Mouse (Mus musculus): ENCODE results near the gene Ckmt2. TPM values are rescaled to one million over a fixed set of nuclear protein-coding genes. Genes with fewer than 3 reads are reported as not detected.
A peak's percentile ranks its signal among the peaks of the same experiment; 100 is the strongest.

The Ckmt2 gene
- 30.1 and 32.2 TPM in 2 replicates for polyA plus RNA-seq (2014; fragmentation: Nextera tagmentation; extraction: Ambion mirVana)

- H3K4me1 ChIP-seq (ENCODE audit: control insufficient read depth in 2 of 2, insufficient read depth in 2 of 2, low read length in 2 of 2), result peaks cover 35 to 39% of the 10 kb centered on the region in 2 experiments
- peak within 1 kb of the TSS; percentile 86 to 93 for H3K27ac ChIP-seq (replicated peaks in 1 of 2; ENCODE audit: control insufficient read depth in 1 of 2, insufficient read depth in 1 of 2, low read depth in 2 of 2, low read length in 2 of 2)
- 47% methylated on average over 5 of the region's 5 CpGs for WGBS
- H3K4me2 ChIP-seq (ENCODE audit: low read length), result peak within 1 kb of the TSS; percentile 46
- H3K9me3 ChIP-seq (ENCODE audit: control insufficient read depth, low read length), result no peaks in the 10 kb centered on the region
- H3K36me3 ChIP-seq (ENCODE audit: control insufficient read depth, insufficient read depth, low read length), result no peaks in the 10 kb centered on the region
- ATAC-seq (ENCODE audit: insufficient number of reproducible peaks, insufficient read depth, low FRiP score, low read depth), result peak; percentile 38
- no peak within 1 kb of the TSS for H3K4me3 ChIP-seq (ENCODE audit: control insufficient read depth in 1 of 2, insufficient read depth in 1 of 2, low read depth in 1 of 2, low read length in 2 of 2)
- H3K9ac ChIP-seq (ENCODE audit: low read length), result peak within 1 kb of the TSS; percentile 36
- no peaks in the 10 kb centered on the region for H3K27me3 ChIP-seq (ENCODE audit: control insufficient read depth, insufficient read depth, low read length)
These were observed at the start of gene Ckmt2 for GRCm38 (mm10) chr13:91876741-91877349. TSS of gene Ckmt2 (minus strand) at chr13:91876885.

GRCm38 (mm10) chr13:91921010-91921409, 44.3 kb upstream of the Ckmt2 start:
- Histone ChIP-seq H3K4me2 (ENCODE audit: low read length) (no peak overlapping the region), H3K27ac (replicated peaks in 1 of 2; ENCODE audit: control insufficient read depth in 1 of 2, insufficient read depth in 1 of 2, low read depth in 2 of 2, low read length in 2 of 2) (no peak overlapping the region), H3K4me1 (ENCODE audit: control insufficient read depth in 2 of 2, insufficient read depth in 2 of 2, low read length in 2 of 2) (0 out of 4 replicates have a peak, but pooled peaks cover 0 to 2% of the 10 kb centered on the region in 2 experiments), H3K9ac (ENCODE audit: low read length) (no peak overlapping the region), H3K36me3 (ENCODE audit: control insufficient read depth, insufficient read depth, low read length) (no peaks in the 10 kb centered on the region), H3K27me3 (ENCODE audit: control insufficient read depth, insufficient read depth, low read length) (no peaks in the 10 kb centered on the region), H3K4me3 (ENCODE audit: control insufficient read depth in 1 of 2, insufficient read depth in 1 of 2, low read depth in 1 of 2, low read length in 2 of 2) (no peak overlapping the region), H3K9me3 (ENCODE audit: control insufficient read depth, low read length) (no peaks in the 10 kb centered on the region)
- WGBS, result 58% methylated on average over 3 of the region's 3 CpGs
- no peak for ATAC-seq (ENCODE audit: insufficient number of reproducible peaks, insufficient read depth, low FRiP score, low read depth)

- Histone ChIP-seq H3K9me3 (ENCODE audit: control insufficient read depth, low read length) (no peaks in the 10 kb centered on the region), H3K4me2 (ENCODE audit: low read length) (no peak overlapping the region), H3K4me3 (ENCODE audit: control insufficient read depth in 1 of 2, insufficient read depth in 1 of 2, low read depth in 1 of 2, low read length in 2 of 2) (no peak overlapping the region), H3K36me3 (ENCODE audit: control insufficient read depth, insufficient read depth, low read length) (no peaks in the 10 kb centered on the region), H3K9ac (ENCODE audit: low read length) (no peak overlapping the region), H3K27ac (replicated peaks in 1 of 2; ENCODE audit: control insufficient read depth in 1 of 2, insufficient read depth in 1 of 2, low read depth in 2 of 2, low read length in 2 of 2) (no peak overlapping the region), H3K4me1 (ENCODE audit: control insufficient read depth in 2 of 2, insufficient read depth in 2 of 2, low read length in 2 of 2) (peaks cover 2 to 8% of the 10 kb centered on the region in 2 experiments; a peak in 3 of 4 replicates), H3K27me3 (ENCODE audit: control insufficient read depth, insufficient read depth, low read length) (no peaks in the 10 kb centered on the region)
- 88% methylated on average over 5 of the region's 5 CpGs for WGBS
- ATAC-seq (ENCODE audit: insufficient number of reproducible peaks, insufficient read depth, low FRiP score, low read depth), result no peak
These were observed 42.1 kb upstream of the Ckmt2 start for GRCm38 (mm10) chr13:91918764-91919163.

GRCm38 (mm10) chr13:91917835-91918234, 41.1 kb upstream of the Ckmt2 start:
- WGBS, result 78% methylated on average over 2 of the region's 2 CpGs
- Histone ChIP-seq H3K4me2 (ENCODE audit: low read length) (no peak overlapping the region), H3K27me3 (ENCODE audit: control insufficient read depth, insufficient read depth, low read length) (no peaks in the 10 kb centered on the region), H3K9me3 (ENCODE audit: control insufficient read depth, low read length) (no peaks in the 10 kb centered on the region), H3K4me3 (ENCODE audit: control insufficient read depth in 1 of 2, insufficient read depth in 1 of 2, low read depth in 1 of 2, low read length in 2 of 2) (no peak overlapping the region), H3K27ac (replicated peaks in 1 of 2; ENCODE audit: control insufficient read depth in 1 of 2, insufficient read depth in 1 of 2, low read depth in 2 of 2, low read length in 2 of 2) (no peak overlapping the region), H3K9ac (ENCODE audit: low read length) (no peak overlapping the region), H3K4me1 (ENCODE audit: control insufficient read depth in 2 of 2, insufficient read depth in 2 of 2, low read length in 2 of 2) (peaks cover 2 to 8% of the 10 kb centered on the region in 2 experiments; a peak in 3 of 4 replicates), H3K36me3 (ENCODE audit: control insufficient read depth, insufficient read depth, low read length) (no peaks in the 10 kb centered on the region)
- no peak for ATAC-seq (ENCODE audit: insufficient number of reproducible peaks, insufficient read depth, low FRiP score, low read depth)

- H3K27ac ChIP-seq (replicated peaks in 1 of 2; ENCODE audit: control insufficient read depth in 1 of 2, insufficient read depth in 1 of 2, low read depth in 2 of 2, low read length in 2 of 2), result no peak overlapping the region
- H3K4me2 ChIP-seq (ENCODE audit: low read length), result no peak overlapping the region
- no peaks in the 10 kb centered on the region for H3K36me3 ChIP-seq (ENCODE audit: control insufficient read depth, insufficient read depth, low read length)
- WGBS, result 88% methylated on average over 5 of the region's 5 CpGs
- H3K4me1 ChIP-seq (ENCODE audit: control insufficient read depth in 2 of 2, insufficient read depth in 2 of 2, low read length in 2 of 2), result peaks cover 5 to 11% of the 10 kb centered on the region in 2 experiments
- H3K4me3 ChIP-seq (ENCODE audit: control insufficient read depth in 1 of 2, insufficient read depth in 1 of 2, low read depth in 1 of 2, low read length in 2 of 2), result no peak overlapping the region
- no peak for ATAC-seq (ENCODE audit: insufficient number of reproducible peaks, insufficient read depth, low FRiP score, low read depth)
- no peaks in the 10 kb centered on the region for H3K9me3 ChIP-seq (ENCODE audit: control insufficient read depth, low read length)
- H3K27me3 ChIP-seq (ENCODE audit: control insufficient read depth, insufficient read depth, low read length), result no peaks in the 10 kb centered on the region
- H3K9ac ChIP-seq (ENCODE audit: low read length), result no peak overlapping the region
These were observed 39.6 kb upstream of the Ckmt2 start for GRCm38 (mm10) chr13:91916308-91916707.

GRCm38 (mm10) chr13:91915582-91916239, 39.0 kb upstream of the Ckmt2 start:
- WGBS, result 74% methylated on average over 6 of the region's 6 CpGs
- Histone ChIP-seq H3K9me3 (ENCODE audit: control insufficient read depth, low read length) (no peaks in the 10 kb centered on the region), H3K27me3 (ENCODE audit: control insufficient read depth, insufficient read depth, low read length) (no peaks in the 10 kb centered on the region), H3K9ac (ENCODE audit: low read length) (no peak overlapping the region), H3K4me2 (ENCODE audit: low read length) (no peak overlapping the region), H3K4me3 (ENCODE audit: control insufficient read depth in 1 of 2, insufficient read depth in 1 of 2, low read depth in 1 of 2, low read length in 2 of 2) (no peak overlapping the region), H3K27ac (replicated peaks in 1 of 2; ENCODE audit: control insufficient read depth in 1 of 2, insufficient read depth in 1 of 2, low read depth in 2 of 2, low read length in 2 of 2) (no peak overlapping the region), H3K4me1 (ENCODE audit: control insufficient read depth in 2 of 2, insufficient read depth in 2 of 2, low read length in 2 of 2) (peaks cover 9 to 17% of the 10 kb centered on the region in 2 experiments), H3K36me3 (ENCODE audit: control insufficient read depth, insufficient read depth, low read length) (no peaks in the 10 kb centered on the region)
- no peak for ATAC-seq (ENCODE audit: insufficient number of reproducible peaks, insufficient read depth, low FRiP score, low read depth)

GRCm38 (mm10) chr13:91915192-91915581, 38.5 kb upstream of the Ckmt2 start:
- no peaks in the 10 kb centered on the region for H3K27me3 ChIP-seq (ENCODE audit: control insufficient read depth, insufficient read depth, low read length)
- no peak for ATAC-seq (ENCODE audit: insufficient number of reproducible peaks, insufficient read depth, low FRiP score, low read depth)
- H3K4me2 ChIP-seq (ENCODE audit: low read length), result no peak overlapping the region
- H3K9me3 ChIP-seq (ENCODE audit: control insufficient read depth, low read length), result no peaks in the 10 kb centered on the region
- peaks cover 9 to 20% of the 10 kb centered on the region in 2 experiments for H3K4me1 ChIP-seq (ENCODE audit: control insufficient read depth in 2 of 2, insufficient read depth in 2 of 2, low read length in 2 of 2)
- 58% methylated on average over 4 of the region's 4 CpGs for WGBS
- H3K36me3 ChIP-seq (ENCODE audit: control insufficient read depth, insufficient read depth, low read length), result no peaks in the 10 kb centered on the region
- H3K27ac ChIP-seq (replicated peaks in 1 of 2; ENCODE audit: control insufficient read depth in 1 of 2, insufficient read depth in 1 of 2, low read depth in 2 of 2, low read length in 2 of 2), result no peak overlapping the region
- no peak overlapping the region for H3K9ac ChIP-seq (ENCODE audit: low read length)
- no peak overlapping the region for H3K4me3 ChIP-seq (ENCODE audit: control insufficient read depth in 1 of 2, insufficient read depth in 1 of 2, low read depth in 1 of 2, low read length in 2 of 2)
